Mouse (Mus musculus) embryonic facial prominence, embryonic 10.5 days (tissue): ENCODE measurements at regions not wholly inside any gene's neighbourhood (a gene's known extent, or its start where the extent isn't known, plus 50 kb on each side); places are given as distances from the start of the nearest gene placed in this dataset.

Experiments used
- DNase-seq: peaks from one replicate; pipeline ENCODE4 v3.0.0-alpha.2; 2017; ENCODE audit warnings: low spot score
- H3K27ac ChIP-seq: fragments of 300-500 bp; sonication (generic); replicated peaks from 2 replicates; pipeline ENCODE4 v1.5.1; 2016; ENCODE audit warnings: mild to moderate bottlenecking
- H3K27me3 ChIP-seq: fragments of 300-500 bp; sonication (generic); replicated peaks from 2 replicates; pipeline ENCODE4 v1.6.1; 2016; ENCODE audit warnings: low read depth, mild to moderate bottlenecking; ENCODE audit not compliant: poor library complexity, severe bottlenecking
- H3K36me3 ChIP-seq: fragments of 300-500 bp; sonication (generic); replicated peaks from 2 replicates; pipeline ENCODE4 v1.6.1; 2016; ENCODE audit warnings: mild to moderate bottlenecking, moderate library complexity
- H3K4me1 ChIP-seq: fragments of 300-500 bp; sonication (generic); 2 replicates; pipeline ENCODE4 v1.6.1; 2016
- H3K4me3 ChIP-seq: fragments of 300-500 bp; sonication (generic); 2 replicates; pipeline ENCODE4 v1.5.1; 2016; ENCODE audit warnings: mild to moderate bottlenecking, moderate library complexity
- H3K9me3 ChIP-seq: fragments of 300-500 bp; sonication (generic); 2 replicates; pipeline ENCODE4 v1.6.1; 2016; ENCODE audit warnings: mild to moderate bottlenecking
- WGBS: fragments of 180-500 bp; shearing (Covaris S2); methylation state at CpG from one replicate; pipeline ENCODE4 v1.1.7; 2016; 5-methylcytosine and 5-hydroxymethylcytosine counted together

DNA sequence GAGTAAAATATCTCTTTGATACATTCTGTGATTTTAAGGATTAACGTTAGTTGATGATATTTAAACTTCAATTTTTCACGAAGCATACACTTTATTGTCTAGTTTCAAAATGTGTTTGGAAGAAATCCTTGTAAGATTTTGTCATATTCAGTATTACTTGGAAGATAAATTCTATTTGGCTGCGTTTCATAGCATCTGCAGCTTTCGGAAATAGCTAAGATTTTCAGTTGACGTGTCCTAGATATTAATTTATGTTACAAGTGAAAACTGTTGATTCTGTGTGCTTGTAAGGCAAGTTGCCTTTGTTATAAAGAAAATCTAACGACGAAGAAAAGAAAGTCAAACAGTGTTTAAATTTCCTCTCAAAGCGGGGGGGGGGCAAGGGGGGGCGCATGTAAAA is 284.5 kb downstream of the Trim52 start:
- Histone ChIP-seq H3K36me3 (no peaks in the 10 kb centered on the region), H3K27ac (no peak overlapping the region), H3K27me3 (no peaks in the 10 kb centered on the region), H3K4me3 (no peak overlapping the region), H3K9me3 (no peaks in the 10 kb centered on the region), H3K4me1 (no peaks in the 10 kb centered on the region)
- WGBS, result 93% methylated on average over 9 of the region's 9 CpGs
- DNase-seq, result no peak

DNA sequence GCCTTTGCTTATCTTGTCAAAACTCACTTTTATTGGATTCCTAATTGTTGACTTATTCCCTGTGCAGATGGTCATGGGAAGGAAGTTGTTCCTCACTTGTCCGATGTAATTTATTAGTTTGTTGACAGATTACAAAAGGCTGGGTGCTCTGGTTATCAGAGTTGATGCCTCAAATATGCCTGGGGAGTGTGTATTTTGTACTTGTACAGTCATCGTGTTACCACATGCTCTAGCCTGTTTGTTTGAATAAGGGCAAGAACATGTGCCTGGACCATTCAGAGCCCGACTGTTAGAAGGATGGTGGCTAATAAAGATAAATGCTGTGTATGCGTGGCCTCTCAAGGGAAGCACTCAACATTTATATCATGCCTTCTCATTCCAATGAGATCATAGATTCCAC is 288.0 kb downstream of the Trim52 start:
- H3K4me1 ChIP-seq, result no peaks in the 10 kb centered on the region
- H3K27me3 ChIP-seq, result no peaks in the 10 kb centered on the region
- DNase-seq, result no peak
- H3K36me3 ChIP-seq, result no peaks in the 10 kb centered on the region
- H3K4me3 ChIP-seq, result no peak overlapping the region
- WGBS, result 80% methylated on average over 4 of the region's 4 CpGs
- no peak overlapping the region for H3K27ac ChIP-seq
- H3K9me3 ChIP-seq, result no peaks in the 10 kb centered on the region

DNA sequence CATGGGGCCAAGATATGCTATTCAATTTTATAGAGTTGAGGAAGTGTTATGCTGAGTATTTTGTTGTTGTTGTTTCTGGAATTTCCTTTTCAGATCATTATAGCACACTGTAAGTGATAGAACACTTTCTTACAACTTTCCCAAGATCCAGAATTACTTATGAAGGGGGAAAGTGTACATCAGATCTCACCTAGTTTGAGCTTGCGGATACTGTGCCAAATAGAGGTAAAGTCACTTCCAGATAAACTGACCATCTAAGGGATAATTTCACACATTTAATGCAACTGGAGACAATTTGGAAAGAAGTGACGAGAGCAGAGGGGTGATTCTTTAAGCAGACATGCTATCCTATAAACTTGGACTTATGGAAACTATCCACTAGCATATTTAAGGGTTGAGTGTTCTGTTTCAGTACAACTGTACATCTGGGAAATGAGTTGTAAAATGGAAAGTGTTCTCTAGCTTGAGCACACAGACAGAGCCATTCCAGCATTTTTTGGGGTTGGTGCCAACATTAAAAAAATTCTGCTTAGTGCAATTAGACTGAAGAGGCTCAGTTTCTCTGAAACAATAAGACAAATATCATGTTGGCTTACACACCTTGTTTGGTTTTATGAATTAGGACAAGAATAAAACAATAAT is 307.0 kb downstream of the Trim52 start:
- DNase-seq, result no peak
- Histone ChIP-seq H3K27me3 (no peaks in the 10 kb centered on the region), H3K4me1 (no peaks in the 10 kb centered on the region), H3K4me3 (no peak overlapping the region), H3K9me3 (no peaks in the 10 kb centered on the region), H3K27ac (no peak overlapping the region), H3K36me3 (no peaks in the 10 kb centered on the region)
- 89% methylated on average over 2 of the region's 2 CpGs for WGBS

DNA sequence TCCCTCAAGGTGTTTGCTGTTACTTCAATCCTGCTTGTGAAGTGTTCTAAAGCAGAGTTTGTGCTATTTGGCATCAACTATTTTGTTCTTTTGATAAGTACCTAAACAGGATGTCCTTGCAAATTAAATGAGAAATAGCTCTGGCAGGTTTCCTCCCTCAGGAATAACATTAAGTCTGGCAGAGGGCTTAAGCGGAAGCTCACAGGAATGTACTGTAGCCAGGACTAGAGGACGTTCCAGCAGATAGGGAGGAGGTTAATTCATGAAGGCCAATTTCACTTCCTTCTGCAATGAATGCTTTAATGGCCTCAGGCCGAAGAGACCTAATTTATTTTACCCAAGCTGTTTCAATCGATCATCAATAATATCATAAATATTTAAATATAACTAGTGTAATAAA is 318.7 kb downstream of the Trim52 start:
- no peaks in the 10 kb centered on the region for H3K4me1 ChIP-seq
- no peaks in the 10 kb centered on the region for H3K36me3 ChIP-seq
- no peak overlapping the region for H3K4me3 ChIP-seq
- H3K27me3 ChIP-seq, result no peaks in the 10 kb centered on the region
- no peak for DNase-seq
- no peak overlapping the region for H3K27ac ChIP-seq
- no peaks in the 10 kb centered on the region for H3K9me3 ChIP-seq
- WGBS, result 53% methylated on average over 4 of the region's 4 CpGs

DNA sequence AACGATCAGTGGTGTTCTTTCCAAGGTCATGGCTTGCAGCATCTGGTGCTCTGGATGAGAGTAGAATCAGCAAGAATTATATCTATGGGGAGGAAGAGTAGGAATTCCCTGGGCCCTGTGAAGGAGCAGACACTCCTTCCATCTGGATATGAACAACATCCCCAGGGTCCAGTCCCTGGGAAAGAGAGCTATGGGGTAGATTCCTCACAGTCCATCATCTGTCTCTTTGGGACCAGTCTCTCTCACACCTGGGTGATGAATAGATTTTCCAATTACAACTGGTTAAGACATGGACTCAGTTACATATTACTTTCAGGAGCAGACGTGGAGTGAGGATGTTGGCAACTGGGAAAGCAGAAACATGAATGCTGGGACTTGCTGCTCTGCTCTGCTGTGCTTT is 322.6 kb downstream of the Trim52 start:
- DNase-seq, result no peak
- Histone ChIP-seq H3K36me3 (no peaks in the 10 kb centered on the region), H3K4me1 (no peaks in the 10 kb centered on the region), H3K27me3 (no peaks in the 10 kb centered on the region), H3K9me3 (no peaks in the 10 kb centered on the region), H3K4me3 (no peak overlapping the region), H3K27ac (no peak overlapping the region)
- 82% methylated on average over 2 of the region's 2 CpGs for WGBS

DNA sequence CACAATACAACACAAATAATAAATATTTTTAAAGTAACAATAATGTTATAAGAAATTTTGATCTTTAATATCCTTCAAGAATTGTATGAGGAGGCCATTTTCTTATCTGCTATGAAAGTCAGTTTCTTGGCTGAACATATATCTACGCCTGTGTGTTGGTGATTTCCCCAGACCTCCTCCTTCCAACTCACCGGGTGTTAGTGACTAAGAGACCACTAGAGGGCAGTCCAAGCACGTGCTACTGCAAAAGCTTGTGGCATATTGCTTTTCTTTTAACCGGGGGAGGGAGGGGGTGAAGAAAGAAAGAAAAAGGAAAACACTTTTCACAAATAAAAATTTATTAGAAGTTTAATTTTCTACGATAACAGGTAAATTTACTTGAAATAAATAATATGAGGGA is 333.3 kb downstream of the Trim52 start:
- 19% methylated on average over 5 of the region's 5 CpGs for WGBS
- Histone ChIP-seq H3K4me3 (no peak overlapping the region), H3K4me1 (no peaks in the 10 kb centered on the region), H3K36me3 (no peaks in the 10 kb centered on the region), H3K27me3 (no peaks in the 10 kb centered on the region), H3K9me3 (no peaks in the 10 kb centered on the region), H3K27ac (no peak overlapping the region)
- DNase-seq, result peak; percentile 65

DNA sequence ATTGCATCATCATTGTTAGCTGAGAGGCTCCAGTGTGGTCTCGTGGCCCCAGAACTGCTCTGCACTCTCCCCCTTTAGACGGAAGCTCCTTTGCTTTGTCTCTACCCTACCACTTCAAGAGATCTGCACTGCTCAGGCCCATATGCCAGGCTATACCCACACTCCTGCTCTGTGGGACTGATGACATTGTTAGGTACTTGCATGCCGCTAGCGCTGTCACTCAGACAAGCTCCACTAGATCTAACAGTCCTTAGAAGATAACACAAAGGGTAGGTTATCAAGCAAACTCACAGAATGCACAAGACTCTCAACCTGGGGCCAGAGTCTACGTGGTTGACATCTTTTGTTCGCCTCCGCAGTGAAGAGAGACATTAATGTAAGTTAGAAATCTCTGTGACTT is 383.1 kb downstream of the Trim52 start:
- H3K27ac ChIP-seq, result no peak overlapping the region
- WGBS, result 92% methylated on average over 7 of the region's 7 CpGs
- H3K9me3 ChIP-seq, result no peaks in the 10 kb centered on the region
- no peak for DNase-seq
- H3K4me3 ChIP-seq, result no peak overlapping the region
- no peaks in the 10 kb centered on the region for H3K27me3 ChIP-seq
- H3K36me3 ChIP-seq, result no peaks in the 10 kb centered on the region
- H3K4me1 ChIP-seq, result no peaks in the 10 kb centered on the region

DNA sequence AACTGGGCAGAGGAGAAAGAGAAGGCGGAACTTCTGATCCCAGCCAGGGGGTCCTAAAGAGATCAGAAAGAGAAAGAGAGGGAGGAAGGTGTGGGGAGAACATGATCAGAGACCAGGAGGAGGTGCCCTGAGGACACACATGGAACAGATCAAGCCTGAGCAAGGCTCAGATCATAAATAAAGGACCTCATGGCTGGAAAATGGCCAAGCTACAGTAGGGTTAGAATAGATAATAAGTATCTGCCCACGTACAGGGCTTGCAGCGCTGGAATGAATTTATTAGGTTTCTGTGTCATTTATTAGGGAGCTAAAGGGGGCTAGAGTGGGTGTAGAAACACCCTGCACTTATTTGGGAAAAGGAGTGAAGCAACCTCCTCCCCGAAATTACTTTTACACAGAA is 385.4 kb downstream of the Trim52 start:
- Histone ChIP-seq H3K27me3 (no peaks in the 10 kb centered on the region), H3K36me3 (no peaks in the 10 kb centered on the region), H3K4me3 (no peak overlapping the region), H3K9me3 (no peaks in the 10 kb centered on the region), H3K4me1 (no peaks in the 10 kb centered on the region), H3K27ac (no peak overlapping the region)
- DNase-seq, result no peak
- 82% methylated on average over 4 of the region's 4 CpGs for WGBS

DNA sequence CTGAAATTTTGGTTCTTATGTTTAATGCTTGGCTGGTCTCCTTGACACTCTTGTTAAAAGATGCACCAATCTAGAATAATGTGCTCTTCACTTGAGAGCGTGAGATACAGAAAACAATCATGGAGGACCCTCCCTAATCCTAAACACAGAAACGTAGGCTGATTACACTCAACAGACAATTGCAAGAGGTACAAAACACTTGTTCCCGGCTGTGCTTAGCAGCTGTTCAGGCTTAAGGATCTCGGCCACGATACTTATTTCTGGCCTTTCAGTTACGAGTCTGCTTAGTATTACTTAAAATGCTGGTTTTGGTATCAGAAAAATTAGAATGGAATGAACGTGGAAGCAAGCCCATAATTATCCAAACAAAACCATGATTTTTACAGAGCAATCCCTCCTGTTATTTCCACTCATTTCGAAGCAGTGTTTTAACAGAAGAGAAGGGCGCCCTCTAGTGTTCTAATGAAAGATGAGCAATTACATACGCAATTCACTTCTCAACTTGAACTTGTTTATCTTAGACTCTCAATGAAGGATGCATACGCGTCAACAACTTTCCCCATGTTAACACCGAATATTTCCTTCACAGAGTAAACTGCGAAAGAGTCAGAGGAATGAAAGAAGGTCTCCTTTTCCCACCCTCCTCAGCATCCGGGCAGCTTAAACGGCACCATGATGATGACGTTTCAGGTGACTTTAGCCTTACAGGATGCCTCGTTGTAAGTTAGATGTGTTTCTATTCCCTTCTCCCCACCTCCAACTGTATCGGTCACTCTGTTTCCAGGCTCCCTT is 394.5 kb downstream of the Trim52 start:
- no peaks in the 10 kb centered on the region for H3K4me1 ChIP-seq
- no peaks in the 10 kb centered on the region for H3K27me3 ChIP-seq
- no peak overlapping the region for H3K4me3 ChIP-seq
- no peak for DNase-seq
- no peak overlapping the region for H3K27ac ChIP-seq
- WGBS, result 47% methylated on average over 19 of the region's 19 CpGs
- H3K9me3 ChIP-seq, result no peaks in the 10 kb centered on the region
- H3K36me3 ChIP-seq, result no peaks in the 10 kb centered on the region

DNA sequence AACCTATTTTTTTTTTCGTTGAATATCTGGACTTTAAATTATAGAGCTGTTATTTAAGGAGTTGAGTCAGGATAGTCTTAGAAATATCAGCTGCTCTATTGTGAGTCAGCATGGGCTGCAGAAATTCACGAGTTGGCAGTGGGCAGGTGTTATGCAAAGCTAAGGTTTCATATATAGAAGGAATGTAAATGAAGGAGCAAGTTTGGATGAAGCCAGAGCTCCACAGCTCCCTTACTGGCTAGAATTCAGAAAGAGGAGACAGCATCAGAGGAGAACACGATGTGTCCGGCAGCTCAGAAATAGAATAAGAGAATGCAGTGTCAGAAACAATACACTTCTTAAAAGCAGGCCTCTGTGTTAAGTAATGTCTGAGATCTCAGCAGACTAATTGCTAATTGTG is 400.9 kb downstream of the Trim52 start:
- no peaks in the 10 kb centered on the region for H3K27me3 ChIP-seq
- H3K4me3 ChIP-seq, result no peak overlapping the region
- DNase-seq, result no peak
- no peaks in the 10 kb centered on the region for H3K9me3 ChIP-seq
- 77% methylated on average over 4 of the region's 4 CpGs for WGBS
- no peaks in the 10 kb centered on the region for H3K4me1 ChIP-seq
- H3K27ac ChIP-seq, result no peak overlapping the region
- H3K36me3 ChIP-seq, result no peaks in the 10 kb centered on the region

DNA sequence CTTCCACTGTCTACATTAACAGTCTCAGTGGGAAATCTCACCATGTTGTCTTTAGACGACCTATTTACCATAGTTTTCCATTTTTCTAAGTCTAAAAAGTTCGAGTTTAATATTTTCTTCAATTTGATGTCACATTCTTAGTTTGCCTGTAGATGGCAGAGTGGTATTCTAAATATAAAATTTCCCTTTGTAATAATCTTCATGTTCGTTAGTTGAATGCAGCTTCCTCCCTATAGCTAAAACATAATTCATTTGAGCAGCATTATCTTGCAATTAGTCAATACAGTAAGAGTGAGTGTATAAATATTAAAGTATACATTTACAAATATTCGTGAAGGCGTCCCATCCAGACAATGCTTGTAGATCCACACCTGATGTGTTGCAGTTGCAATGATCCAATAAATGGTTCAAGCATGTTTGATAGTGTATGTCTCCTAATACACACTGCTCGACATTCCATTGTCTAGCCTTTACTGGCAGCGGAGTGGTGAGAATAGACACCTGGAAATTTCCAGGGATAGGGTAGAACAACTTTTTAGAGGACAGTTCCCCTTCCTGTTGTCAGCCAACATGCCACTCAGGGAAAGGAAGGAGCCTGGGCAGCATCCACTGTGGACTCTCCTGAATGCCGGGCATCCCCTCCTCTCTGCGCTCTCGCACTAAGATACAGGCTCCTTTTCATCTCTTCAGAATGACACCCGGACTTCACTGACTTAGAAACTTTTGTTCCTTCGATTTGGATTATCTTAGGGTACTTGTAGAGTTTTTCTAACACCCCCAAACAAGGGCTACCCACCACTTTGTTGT is 412.8 kb downstream of the Trim52 start:
- Histone ChIP-seq H3K27me3 (no peaks in the 10 kb centered on the region), H3K27ac (no peak overlapping the region), H3K4me1 (no peaks in the 10 kb centered on the region), H3K9me3 (no peaks in the 10 kb centered on the region), H3K36me3 (no peaks in the 10 kb centered on the region), H3K4me3 (no peak overlapping the region)
- WGBS, result 78% methylated on average over 12 of the region's 12 CpGs
- no peak for DNase-seq

DNA sequence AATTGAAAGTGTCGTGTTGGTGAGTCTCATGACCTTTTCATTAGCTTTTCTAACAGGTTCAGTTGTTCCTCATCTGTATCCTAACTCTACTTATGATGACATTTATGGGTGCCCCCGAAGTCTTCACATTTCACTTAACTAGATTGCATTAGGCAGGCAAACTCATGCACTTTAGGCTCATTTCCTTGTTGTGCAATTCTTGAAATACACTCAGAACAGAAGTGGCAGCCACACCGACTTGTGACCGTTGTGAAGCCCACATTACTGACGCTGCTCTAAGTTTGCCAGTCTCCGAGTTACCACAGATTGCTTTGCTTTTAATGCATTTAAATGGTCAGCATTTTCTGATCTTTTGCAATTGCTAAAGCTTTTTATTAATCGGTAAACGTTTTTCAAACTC is 414.8 kb downstream of the Trim52 start:
- Histone ChIP-seq H3K27me3 (no peaks in the 10 kb centered on the region), H3K4me3 (no peak overlapping the region), H3K36me3 (no peaks in the 10 kb centered on the region), H3K9me3 (no peaks in the 10 kb centered on the region), H3K27ac (no peak overlapping the region), H3K4me1 (no peaks in the 10 kb centered on the region)
- no peak for DNase-seq
- WGBS, result 77% methylated on average over 8 of the region's 8 CpGs

DNA sequence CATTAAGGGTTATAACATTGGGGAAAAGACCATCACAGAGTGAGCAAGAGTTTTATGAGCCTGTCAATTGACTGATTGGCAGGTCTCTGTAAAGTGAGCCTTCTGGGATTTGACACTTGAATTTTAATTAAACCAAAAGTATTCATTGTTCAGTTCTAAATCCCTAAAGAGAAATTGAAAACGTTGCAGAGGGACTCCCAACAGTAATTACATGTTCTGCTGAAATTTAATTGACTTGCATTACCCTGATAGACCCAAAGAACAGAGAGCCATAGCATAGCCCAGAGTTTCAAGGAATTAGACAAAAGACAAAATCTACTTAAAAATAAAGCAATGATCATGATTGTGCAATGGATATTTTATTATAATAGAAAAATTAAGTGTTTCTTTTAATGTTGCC is 444.2 kb downstream of the Trim52 start:
- 29% methylated on average over 1 of the region's 1 CpGs for WGBS
- no peak overlapping the region for H3K27ac ChIP-seq
- H3K27me3 ChIP-seq, result no peaks in the 10 kb centered on the region
- no peaks in the 10 kb centered on the region for H3K36me3 ChIP-seq
- no peaks in the 10 kb centered on the region for H3K9me3 ChIP-seq
- H3K4me3 ChIP-seq, result no peak overlapping the region
- DNase-seq, result no peak
- no peaks in the 10 kb centered on the region for H3K4me1 ChIP-seq
